Mouse (Mus musculus) midbrain, embryonic 15.5 days (tissue): ENCODE measurements around the gene Agbl5. TPM values are rescaled to one million over a fixed set of nuclear protein-coding genes. Genes with fewer than 3 reads are reported as not detected.

ENCODE experiments used
- ATAC-seq: fragments of 200-750 bp; cut with Nextera tagmentation; replicated peaks from 2 replicates; pipeline ENCODE4 v1.8.0; 2017; ENCODE audit warnings: moderate TSS enrichment
- H3K27ac ChIP-seq: fragments of 300-500 bp; sonication (generic); 2 replicates; pipeline ENCODE4 v1.5.1; 2015; ENCODE audit warnings: mild to moderate bottlenecking, inconsistent platforms
- H3K27me3 ChIP-seq: fragments of 300-500 bp; sonication (generic); replicated peaks from 2 replicates; pipeline ENCODE4 v1.6.1; 2015; ENCODE audit warnings: inconsistent platforms
- H3K36me3 ChIP-seq: fragments of 300-500 bp; sonication (generic); replicated peaks from 2 replicates; pipeline ENCODE4 v1.6.1; 2015; ENCODE audit warnings: inconsistent platforms
- H3K4me1 ChIP-seq: fragments of 300-500 bp; sonication (generic); 2 replicates; pipeline ENCODE4 v1.6.1; 2015; ENCODE audit warnings: inconsistent platforms
- H3K4me2 ChIP-seq: fragments of 300-500 bp; sonication (generic); 2 replicates; pipeline ENCODE4 v1.6.1; 2015; ENCODE audit warnings: inconsistent platforms, mild to moderate bottlenecking, moderate library complexity
- H3K4me3 ChIP-seq: fragments of 300-500 bp; sonication (generic); 2 replicates; pipeline ENCODE4 v1.5.1; 2015; ENCODE audit warnings: mild to moderate bottlenecking, inconsistent platforms
- H3K9ac ChIP-seq: fragments of 300-500 bp; sonication (generic); 2 replicates; pipeline ENCODE4 v1.6.1; 2015; ENCODE audit warnings: mild to moderate bottlenecking, inconsistent platforms
- H3K9me3 ChIP-seq: fragments of 300-500 bp; sonication (generic); 2 replicates; pipeline ENCODE4 v1.6.1; 2016; ENCODE audit warnings: inconsistent platforms
- WGBS: fragments of 180-500 bp; shearing (Covaris S2); methylation state at CpG from one replicate; pipeline ENCODE4 v1.1.7; 2015; ENCODE audit warnings: mixed read lengths; 5-methylcytosine and 5-hydroxymethylcytosine counted together
- polyA plus RNA-seq: library from polyadenylated mRNA; unstranded; fragments of >200 nt; fragmentation: Nextera tagmentation; extraction: Ambion mirVana; gene quantifications from 2 replicates; pipeline ENCODE4 v1.2.1, GENCODE M21; 2015

The Agbl5 gene
- polyA plus RNA-seq, 1 experiment from 2014 or later, result 32.3 TPM

DNA sequence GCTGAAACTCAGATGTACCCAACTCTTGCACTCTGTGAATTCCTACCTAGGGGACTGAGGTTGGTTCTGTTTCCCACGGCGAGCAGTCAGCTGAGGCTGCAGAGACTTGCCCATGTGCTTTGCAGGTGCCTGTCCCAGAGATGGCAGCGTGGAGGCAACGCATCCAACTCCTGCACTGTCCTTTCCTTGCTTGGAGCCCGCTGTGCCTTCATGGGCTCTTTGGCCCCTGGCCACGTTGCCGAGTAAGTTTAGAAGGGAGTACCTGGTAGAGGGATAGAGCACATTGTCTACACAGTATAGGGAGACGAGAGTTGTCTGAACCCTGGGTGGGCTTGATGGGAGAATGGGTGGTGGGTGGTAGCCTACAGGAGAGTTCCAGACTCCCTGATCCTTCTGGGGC lies 36.1 kb downstream of the Agbl5 start:
- H3K27me3 ChIP-seq, result no peaks in the 10 kb centered on the region
- no peaks in the 10 kb centered on the region for H3K36me3 ChIP-seq
- H3K9me3 ChIP-seq, result no peaks in the 10 kb centered on the region
- H3K4me2 ChIP-seq, result no peak overlapping the region
- H3K4me3 ChIP-seq, result no peak overlapping the region
- peaks cover 22% of the 10 kb centered on the region for H3K4me1 ChIP-seq
- WGBS, result 78% methylated on average over 8 of the region's 8 CpGs
- ATAC-seq, result no peak
- no peak overlapping the region for H3K27ac ChIP-seq
- no peak overlapping the region for H3K9ac ChIP-seq

DNA sequence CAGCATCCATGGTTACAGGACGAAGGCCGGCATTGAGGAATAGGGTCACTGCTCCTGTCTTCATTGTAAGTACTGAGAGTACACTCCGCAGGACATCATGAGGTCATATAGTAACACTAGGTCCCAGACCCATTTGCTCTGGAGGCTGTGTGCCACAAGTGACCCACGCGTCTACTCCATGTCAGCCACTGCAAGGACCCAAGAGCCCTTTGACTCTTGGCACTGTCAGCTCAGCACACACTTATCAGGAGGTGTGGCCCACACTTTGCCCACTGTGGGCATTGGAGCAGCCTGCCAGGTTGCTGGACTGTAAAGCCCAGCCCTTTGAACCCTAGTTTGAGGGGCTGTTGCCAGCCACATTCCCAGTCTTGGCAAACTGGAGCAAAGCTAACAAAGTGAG lies 36.7 kb downstream of the Agbl5 start:
- Histone ChIP-seq H3K27me3 (no peaks in the 10 kb centered on the region), H3K9ac (no peak overlapping the region), H3K4me1 (peaks cover 22% of the 10 kb centered on the region), H3K4me2 (no peak overlapping the region), H3K9me3 (no peaks in the 10 kb centered on the region), H3K27ac (no peak overlapping the region), H3K4me3 (no peak overlapping the region), H3K36me3 (no peaks in the 10 kb centered on the region)
- ATAC-seq, result no peak
- WGBS, result 93% methylated on average over 5 of the region's 5 CpGs

DNA sequence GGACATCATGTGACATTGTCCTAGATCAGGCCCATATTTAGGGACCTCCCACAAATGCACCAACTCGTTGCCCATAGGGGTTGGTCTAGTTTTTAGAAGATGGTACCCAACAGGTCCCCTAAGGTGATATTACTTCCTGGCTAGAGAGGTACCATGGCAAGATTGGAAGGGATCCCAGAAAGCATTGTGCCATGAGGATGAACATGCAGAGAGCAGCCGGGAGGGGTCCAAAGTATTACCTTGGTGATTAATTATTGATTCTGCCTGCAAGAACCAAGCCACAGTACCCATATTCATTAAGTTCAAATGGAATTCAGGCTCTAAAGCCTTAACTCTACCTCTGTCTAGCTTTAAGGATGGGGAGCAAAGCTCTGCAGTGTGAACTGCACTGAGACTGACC lies 37.6 kb downstream of the Agbl5 start:
- H3K9ac ChIP-seq, result no peak overlapping the region
- H3K9me3 ChIP-seq, result no peaks in the 10 kb centered on the region
- no peak overlapping the region for H3K4me3 ChIP-seq
- H3K27ac ChIP-seq, result no peak overlapping the region
- ATAC-seq, result no peak
- no peaks in the 10 kb centered on the region for H3K27me3 ChIP-seq
- H3K4me1 ChIP-seq, result peaks cover 15% of the 10 kb centered on the region
- no peaks in the 10 kb centered on the region for H3K36me3 ChIP-seq
- no peak overlapping the region for H3K4me2 ChIP-seq
- WGBS, result 81% methylated on average over 2 of the region's 2 CpGs

DNA sequence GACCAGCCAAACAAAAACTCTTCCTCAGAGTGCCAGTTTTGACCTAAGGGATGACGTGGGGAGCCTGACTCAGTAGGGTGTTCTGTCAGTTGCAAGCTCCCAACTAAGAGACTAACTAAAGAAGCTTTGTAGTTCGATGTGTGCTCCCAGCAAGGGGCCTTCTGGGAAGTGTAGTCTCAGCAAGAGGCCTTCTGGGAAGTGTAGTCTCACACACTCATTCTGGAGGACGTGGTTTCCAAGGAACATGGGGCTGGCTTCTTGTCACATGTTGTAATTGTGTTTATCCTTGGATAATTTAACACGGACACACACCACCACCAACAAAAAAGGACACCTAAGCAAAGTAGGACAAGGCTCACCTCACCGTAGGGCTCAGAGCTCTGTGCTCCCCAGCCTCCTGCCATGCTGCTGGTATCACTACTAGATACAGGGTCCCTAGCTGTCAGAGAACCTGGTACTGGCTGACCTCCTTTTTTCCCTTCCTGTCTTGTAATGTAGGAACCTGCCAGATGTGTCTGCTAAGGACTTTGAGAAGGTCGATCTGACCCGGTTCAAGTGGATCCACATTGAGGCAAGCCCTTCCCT lies 39.5 kb downstream of the Agbl5 start:
- Histone ChIP-seq H3K4me3 (0 out of 2 replicates have a peak overlapping the region, but pooled peaks have one; percentile 6), H3K27me3 (no peaks in the 10 kb centered on the region), H3K36me3 (no peaks in the 10 kb centered on the region), H3K27ac (no peak overlapping the region), H3K9ac (no peak overlapping the region), H3K9me3 (no peaks in the 10 kb centered on the region), H3K4me2 (peak overlapping the region; percentile 39), H3K4me1 (no peaks in the 10 kb centered on the region)
- 45% methylated on average over 7 of the region's 7 CpGs for WGBS
- peak; percentile 75 for ATAC-seq

DNA sequence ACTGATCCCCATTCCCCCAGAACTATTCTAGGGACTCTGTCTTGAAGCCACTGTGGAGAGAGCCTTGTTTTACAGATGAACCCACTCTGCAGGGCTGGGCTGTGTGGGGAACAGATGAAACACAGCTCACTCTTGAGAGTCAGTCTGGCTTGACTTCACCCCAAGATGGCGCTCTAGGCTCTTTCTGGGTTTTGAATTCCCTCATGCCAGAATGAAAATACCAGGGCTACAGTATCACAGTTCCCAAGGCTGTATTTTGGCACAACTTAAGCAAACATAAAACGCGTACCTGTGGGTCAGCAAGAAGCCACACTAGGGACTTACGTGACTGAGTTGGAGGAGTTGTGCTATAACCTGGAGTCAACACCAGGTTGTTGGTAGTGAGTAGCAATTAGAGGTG lies 41.6 kb downstream of the Agbl5 start:
- WGBS, result 44% methylated on average over 4 of the region's 4 CpGs
- Histone ChIP-seq H3K36me3 (no peaks in the 10 kb centered on the region), H3K9me3 (no peaks in the 10 kb centered on the region), H3K27ac (no peak overlapping the region), H3K4me1 (no peaks in the 10 kb centered on the region), H3K27me3 (no peaks in the 10 kb centered on the region), H3K4me2 (no peak overlapping the region), H3K4me3 (no peak overlapping the region), H3K9ac (no peak overlapping the region)
- ATAC-seq, result no peak

DNA sequence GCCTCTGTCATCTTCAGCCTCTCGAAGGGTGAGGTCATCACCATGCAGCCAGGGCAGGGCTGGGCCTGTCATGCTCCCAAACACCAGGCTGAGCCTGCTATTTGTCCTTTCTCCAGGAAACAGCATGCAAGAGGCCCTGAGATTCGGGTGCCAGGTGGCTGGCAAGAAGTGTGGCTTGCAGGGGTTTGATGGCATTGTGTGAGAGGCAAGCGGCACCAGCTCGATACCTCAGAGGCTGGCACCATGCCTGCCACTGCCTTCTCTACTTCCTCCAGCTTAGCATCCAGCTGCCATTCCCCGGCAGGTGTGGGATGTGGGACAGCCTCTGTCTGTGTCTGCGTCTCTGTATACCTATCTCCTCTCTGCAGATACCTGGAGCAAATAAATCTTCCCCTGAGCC lies 42.4 kb downstream of the Agbl5 start:
- H3K27me3 ChIP-seq, result no peaks in the 10 kb centered on the region
- H3K9ac ChIP-seq, result no peak overlapping the region
- no peak overlapping the region for H3K27ac ChIP-seq
- WGBS, result 83% methylated on average over 6 of the region's 6 CpGs
- no peaks in the 10 kb centered on the region for H3K9me3 ChIP-seq
- H3K4me3 ChIP-seq, result no peak overlapping the region
- no peak for ATAC-seq
- no peaks in the 10 kb centered on the region for H3K36me3 ChIP-seq
- H3K4me1 ChIP-seq, result no peaks in the 10 kb centered on the region
- no peak overlapping the region for H3K4me2 ChIP-seq

DNA sequence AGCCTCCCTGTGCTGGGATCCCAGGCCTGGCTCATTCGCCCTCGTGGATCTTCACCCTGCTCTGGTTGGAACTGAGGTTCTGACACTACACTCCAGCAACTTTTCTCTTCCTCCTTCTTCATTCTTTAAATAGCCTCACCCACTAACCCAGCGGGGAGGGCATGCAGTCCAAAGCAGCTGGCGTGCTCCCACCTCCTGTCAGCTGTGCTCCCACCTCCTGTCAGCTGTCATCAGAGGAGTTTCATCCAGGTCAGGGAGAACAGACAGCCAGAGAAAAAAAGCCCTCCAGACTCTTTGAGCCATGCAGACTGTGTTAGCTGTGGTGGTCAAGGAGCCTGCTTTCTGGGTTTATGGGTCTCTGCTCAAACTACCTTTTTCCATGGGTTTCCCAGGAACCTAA lies 42.9 kb downstream of the Agbl5 start:
- no peaks in the 10 kb centered on the region for H3K27me3 ChIP-seq
- no peaks in the 10 kb centered on the region for H3K9me3 ChIP-seq
- H3K27ac ChIP-seq, result no peak overlapping the region
- WGBS, result 86% methylated on average over 4 of the region's 4 CpGs
- no peaks in the 10 kb centered on the region for H3K4me1 ChIP-seq
- no peak overlapping the region for H3K4me2 ChIP-seq
- H3K9ac ChIP-seq, result no peak overlapping the region
- no peak for ATAC-seq
- no peak overlapping the region for H3K4me3 ChIP-seq
- no peaks in the 10 kb centered on the region for H3K36me3 ChIP-seq

DNA sequence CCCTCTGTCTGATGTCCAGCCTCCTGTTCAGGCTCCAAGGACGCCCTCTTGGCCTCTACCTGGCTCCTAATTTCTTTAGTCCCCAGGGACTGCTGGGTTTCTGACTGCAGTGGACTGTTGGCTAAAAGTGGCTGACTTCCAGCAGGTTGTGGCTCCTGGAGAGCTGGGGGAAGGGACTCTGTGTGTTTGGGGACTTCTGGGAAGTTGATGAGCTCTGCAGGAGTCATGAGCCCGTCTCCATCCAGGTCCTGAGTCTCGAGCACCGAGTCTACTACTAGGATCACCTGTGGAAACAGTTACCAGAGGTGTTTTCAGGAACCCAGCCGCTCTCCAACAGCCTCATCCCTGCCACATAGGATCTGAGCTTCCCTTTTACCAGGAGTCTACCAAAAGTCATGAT lies 45.2 kb downstream of the Agbl5 start:
- Histone ChIP-seq H3K36me3 (no peaks in the 10 kb centered on the region), H3K27ac (no peak overlapping the region), H3K9me3 (no peaks in the 10 kb centered on the region), H3K9ac (no peak overlapping the region), H3K4me1 (no peaks in the 10 kb centered on the region), H3K27me3 (no peaks in the 10 kb centered on the region), H3K4me3 (no peak overlapping the region), H3K4me2 (no peak overlapping the region)
- 71% methylated on average over 5 of the region's 5 CpGs for WGBS
- no peak for ATAC-seq

DNA sequence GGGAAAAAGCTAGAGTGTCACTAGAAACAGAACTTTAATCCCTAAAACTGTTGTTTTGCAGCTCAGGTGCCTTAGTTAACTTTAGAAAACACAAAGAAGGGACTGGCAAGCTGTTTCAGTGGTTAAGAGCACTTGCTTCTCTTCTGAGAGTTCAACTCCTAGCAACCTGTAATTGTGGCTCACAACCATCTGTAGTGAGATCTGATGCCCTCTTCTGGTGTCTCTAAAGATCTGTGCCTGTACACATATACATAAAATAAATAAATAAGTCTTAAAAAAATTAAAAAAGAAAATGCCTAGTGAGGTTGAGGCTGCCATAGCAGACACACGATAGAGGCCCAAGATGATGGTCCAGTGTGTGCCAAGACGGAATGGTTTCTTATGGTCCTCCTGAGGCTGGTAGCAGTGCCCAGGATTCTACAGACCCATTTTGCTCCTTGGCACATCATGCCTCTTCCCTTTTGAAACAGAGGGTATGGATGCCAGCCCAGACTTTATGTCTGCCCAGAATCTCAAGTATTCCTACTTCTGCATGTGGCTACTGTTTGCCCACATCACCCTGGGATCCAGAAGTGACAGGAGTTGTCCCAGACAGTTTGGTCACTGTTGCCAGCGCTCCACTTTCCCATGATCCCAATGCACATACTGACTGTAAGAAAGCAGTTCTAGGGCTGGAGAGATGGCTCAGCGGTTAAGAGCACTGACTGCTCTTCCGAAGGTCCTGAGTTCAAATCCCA lies 46.4 kb downstream of the Agbl5 start:
- 89% methylated on average over 5 of the region's 5 CpGs for WGBS
- Histone ChIP-seq H3K36me3 (no peaks in the 10 kb centered on the region), H3K9me3 (no peaks in the 10 kb centered on the region), H3K4me2 (no peak overlapping the region), H3K4me1 (no peaks in the 10 kb centered on the region), H3K27me3 (no peaks in the 10 kb centered on the region), H3K27ac (no peak overlapping the region), H3K4me3 (no peak overlapping the region), H3K9ac (no peak overlapping the region)
- ATAC-seq, result no peak

DNA sequence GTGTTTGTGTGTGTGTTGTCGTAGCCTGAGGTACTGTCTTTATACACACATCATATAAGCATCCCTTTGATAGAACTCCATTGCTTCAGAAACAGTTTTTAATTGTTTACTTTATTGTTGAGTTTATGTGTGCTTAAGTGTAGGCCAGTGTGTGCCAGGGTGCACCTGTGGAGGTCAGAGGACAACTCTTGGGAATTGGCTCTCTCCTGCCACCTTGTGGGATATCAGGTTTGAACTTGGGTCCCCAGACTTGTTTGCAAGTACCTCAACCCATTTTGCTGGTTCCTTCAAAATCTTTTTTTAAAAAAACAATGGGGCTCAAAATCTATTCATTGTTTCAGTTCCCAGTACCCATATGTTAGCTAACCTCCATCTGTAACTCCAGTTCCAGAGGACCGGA lies 54.5 kb downstream of the Agbl5 start:
- Histone ChIP-seq H3K4me3 (no peak overlapping the region), H3K36me3 (no peaks in the 10 kb centered on the region), H3K27me3 (no peaks in the 10 kb centered on the region), H3K4me2 (no peak overlapping the region), H3K9me3 (no peaks in the 10 kb centered on the region), H3K4me1 (peaks cover 17% of the 10 kb centered on the region), H3K27ac (no peak overlapping the region), H3K9ac (no peak overlapping the region)
- WGBS, result 87% methylated on average over 2 of the region's 2 CpGs
- ATAC-seq, result no peak

DNA sequence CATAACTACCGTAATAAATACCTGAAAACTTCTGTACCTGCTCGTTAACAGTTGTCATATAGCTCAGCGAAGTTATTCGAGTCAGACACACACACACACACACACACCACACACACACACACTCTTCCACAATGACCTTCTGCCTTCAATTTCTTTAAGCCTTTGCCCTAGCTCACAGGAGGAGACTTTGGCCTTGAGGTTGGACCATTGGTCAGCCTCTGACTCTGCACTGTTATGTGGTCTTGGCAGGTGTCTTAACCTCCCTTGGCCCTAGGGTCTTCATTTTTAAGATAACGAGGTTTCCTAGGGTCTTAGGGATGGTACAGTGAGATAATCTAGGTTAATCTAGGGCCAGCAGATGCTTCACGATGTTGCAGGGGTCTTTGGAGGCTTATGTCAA lies 55.9 kb downstream of the Agbl5 start:
- Histone ChIP-seq H3K27me3 (no peaks in the 10 kb centered on the region), H3K27ac (no peak overlapping the region), H3K9ac (no peak overlapping the region), H3K4me3 (peak overlapping the region; percentile 66), H3K9me3 (no peaks in the 10 kb centered on the region), H3K36me3 (no peaks in the 10 kb centered on the region), H3K4me2 (peak overlapping the region; percentile 81), H3K4me1 (peaks cover 21% of the 10 kb centered on the region)
- WGBS, result 88% methylated on average over 6 of the region's 6 CpGs
- ATAC-seq, result no peak

DNA sequence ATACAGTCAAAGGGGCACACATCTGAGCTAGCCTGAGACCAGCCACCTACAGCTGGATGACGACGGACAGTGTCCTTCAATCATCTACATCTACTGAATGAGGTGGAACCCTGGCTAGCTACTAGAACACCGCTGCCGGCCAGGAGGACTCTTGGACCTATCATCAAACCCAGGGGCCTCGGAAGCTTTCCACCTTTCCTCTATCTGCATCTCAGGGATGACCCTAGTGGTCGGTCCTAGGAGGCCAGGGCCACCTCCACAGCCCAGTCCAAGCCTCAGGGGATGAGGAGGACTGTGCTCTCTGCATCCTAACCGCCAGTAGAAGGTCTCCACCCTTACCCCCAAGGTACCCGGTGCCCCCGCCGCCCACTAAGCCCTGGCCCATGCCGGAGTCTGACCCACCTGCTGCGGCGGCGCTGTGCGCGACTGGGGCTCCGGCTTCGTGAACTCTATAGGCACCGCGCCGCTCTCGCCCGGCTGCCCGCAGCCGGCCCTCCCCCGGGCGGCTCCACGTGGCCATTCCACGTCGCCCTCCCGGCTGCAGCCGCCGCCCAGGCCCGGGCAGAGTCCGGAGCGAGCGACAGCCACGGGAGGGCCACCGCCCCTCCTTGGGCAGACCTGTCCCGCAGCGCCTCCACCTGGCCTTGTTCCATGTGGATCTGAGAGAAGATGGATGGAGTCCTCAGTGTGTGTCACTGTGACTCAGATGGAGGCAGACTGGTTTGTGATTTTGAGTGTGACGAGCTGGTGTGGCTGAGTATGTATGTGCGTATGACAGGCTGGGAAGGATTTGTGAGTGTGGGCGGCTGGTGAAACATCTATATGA lies 56.7 kb downstream of the Agbl5 start, which contains the start of gene Cgref1:
TSS of gene Cgref1 (minus strand) at position 636 of the 826 bp plus-strand sequence.
- no peaks in the 10 kb centered on the region for H3K27me3 ChIP-seq
- WGBS, result 3% methylated on average over 44 of the region's 44 CpGs
- peak within 1 kb of the TSS; percentile 81 for H3K4me2 ChIP-seq
- peaks cover 28% of the 10 kb centered on the region for H3K4me1 ChIP-seq
- H3K9me3 ChIP-seq, result no peaks in the 10 kb centered on the region
- ATAC-seq, result peak; percentile 74
- no peaks in the 10 kb centered on the region for H3K36me3 ChIP-seq
- peak within 1 kb of the TSS; percentile 72 for H3K9ac ChIP-seq
- peak within 1 kb of the TSS; percentile 53 for H3K27ac ChIP-seq
- peak within 1 kb of the TSS; percentile 66 for H3K4me3 ChIP-seq
